Mouse (Mus musculus): Measurements from ENCODE around the gene Pappa2.

Gene Pappa2

DNA sequence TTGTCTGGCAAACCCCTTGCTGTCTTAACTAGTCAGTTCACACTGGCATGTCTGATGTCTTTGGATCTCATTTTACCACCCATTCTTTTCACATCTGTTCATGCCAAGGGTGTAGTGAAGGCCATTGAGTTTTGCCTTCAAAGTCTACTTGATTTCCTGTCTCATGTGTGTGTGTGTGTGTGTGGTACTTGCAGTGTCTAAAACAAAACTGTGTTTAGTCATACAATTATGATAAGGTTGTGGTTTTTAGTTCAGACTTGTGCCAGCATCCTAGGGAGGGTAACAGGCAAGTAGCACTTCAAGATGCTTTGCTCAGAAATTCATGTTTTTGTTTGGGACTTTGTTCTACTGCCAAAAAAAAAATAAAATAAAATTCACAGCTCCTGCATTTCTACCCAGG lies 216.1 kb downstream of the Pappa2 start:
- no peak for DNase-seq (ENCODE audit: low spot score)

DNA sequence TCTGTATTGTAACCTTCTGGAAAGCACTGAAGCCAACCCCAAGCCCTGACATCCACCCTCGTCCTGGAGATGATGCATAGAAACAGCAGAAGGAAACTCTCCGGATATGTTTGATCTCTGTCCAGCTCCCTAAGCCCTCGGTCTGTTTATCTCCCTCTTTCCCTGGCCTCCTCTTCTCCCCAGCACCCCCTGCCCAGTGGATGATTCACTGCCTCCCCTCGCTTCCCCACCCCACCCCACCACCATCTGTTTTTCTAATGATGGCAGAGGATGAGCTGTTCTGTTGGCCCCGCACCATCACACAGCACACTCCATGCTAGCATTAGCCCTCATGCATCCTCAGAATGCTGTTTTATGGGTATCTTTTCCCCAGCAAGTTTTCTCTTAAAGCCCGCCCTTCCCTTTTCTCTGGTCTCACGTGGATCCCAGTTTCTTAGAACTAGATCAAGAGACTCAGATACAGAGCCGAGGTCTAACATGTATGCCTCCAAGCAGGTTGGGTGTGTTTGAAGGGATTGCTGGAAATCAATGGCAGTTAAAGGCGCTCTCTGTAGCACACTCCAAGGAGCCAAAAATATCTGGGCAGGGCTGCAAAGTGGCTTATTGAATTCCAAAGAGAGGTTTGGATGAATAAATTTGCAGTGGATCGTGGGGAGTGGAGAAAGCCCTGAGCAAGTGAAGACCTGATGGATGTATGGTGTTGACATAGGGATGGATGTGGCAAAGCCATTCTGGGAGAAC lies 231.8 kb downstream of the Pappa2 start:
- DNase-seq (ENCODE audit: low spot score), result no peak

DNA sequence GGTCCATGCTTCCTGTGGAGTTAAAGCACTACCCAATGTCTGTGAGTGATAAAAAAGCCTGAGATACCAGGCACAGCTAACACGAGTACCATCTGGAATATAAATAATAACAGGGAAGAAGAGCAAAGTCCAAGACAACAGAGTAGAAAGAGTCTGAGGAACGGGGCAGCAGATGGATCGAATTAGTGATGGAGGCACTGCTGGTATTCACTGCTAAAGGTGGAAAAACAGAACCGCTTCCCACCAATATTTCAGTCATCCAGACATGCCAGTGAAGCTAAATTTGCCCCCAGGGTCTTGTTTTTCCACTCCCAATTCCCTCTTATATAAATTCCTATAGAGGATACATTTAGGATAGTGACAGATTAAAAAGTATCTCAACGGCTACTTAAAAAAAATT lies 238.8 kb downstream of the Pappa2 start:
- DNase-seq (ENCODE audit: low spot score), result no peak

DNA sequence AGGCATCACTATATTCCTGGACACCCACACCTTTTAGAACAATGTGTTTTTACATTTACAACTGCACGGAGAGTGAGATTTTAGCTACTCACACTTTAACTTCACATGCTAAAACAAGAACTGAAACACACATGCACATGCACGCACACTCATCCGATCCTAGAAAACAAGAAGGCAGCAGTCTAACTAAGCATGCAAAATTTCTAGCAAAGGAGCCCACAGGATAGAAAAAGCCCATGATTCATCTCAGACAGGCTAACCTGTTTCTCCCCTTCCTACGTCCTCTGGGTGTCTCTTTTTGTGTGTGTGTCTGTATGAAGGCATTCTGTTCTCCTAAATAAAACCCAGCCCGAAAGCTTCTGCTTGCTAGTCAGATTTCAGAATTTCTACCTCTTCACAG lies 239.3 kb downstream of the Pappa2 start:
- DNase-seq (ENCODE audit: low spot score), result no peak

DNA sequence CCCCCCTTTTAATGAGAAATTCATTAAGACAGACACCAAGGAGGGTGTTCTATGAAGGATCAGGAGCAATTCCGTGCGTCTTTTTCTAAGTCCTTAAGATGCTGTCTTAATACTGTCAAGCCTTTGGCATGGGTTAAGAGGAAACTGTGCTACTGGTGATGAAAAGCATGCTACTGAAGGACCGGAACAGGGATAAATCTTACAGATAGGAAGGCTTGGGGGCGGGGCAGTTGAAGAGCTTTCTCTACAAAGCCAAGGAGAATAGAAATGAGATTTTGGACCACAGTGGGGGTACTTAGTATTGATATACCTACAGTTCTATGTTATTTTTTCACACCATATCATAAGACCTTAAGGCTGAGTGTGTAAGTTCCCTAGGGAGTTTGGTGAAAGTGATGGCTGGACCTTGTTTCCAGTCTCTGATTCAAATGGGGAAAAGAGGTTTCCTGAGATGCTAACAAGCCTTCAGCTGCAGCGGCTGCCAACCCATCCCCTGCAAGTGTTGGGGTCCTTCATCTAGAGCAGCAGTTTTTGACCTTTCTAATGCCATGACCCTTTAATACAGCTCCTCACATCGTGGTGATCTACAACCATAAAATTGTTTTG lies 240.0 kb downstream of the Pappa2 start:
- no peak for DNase-seq (ENCODE audit: low spot score)

DNA sequence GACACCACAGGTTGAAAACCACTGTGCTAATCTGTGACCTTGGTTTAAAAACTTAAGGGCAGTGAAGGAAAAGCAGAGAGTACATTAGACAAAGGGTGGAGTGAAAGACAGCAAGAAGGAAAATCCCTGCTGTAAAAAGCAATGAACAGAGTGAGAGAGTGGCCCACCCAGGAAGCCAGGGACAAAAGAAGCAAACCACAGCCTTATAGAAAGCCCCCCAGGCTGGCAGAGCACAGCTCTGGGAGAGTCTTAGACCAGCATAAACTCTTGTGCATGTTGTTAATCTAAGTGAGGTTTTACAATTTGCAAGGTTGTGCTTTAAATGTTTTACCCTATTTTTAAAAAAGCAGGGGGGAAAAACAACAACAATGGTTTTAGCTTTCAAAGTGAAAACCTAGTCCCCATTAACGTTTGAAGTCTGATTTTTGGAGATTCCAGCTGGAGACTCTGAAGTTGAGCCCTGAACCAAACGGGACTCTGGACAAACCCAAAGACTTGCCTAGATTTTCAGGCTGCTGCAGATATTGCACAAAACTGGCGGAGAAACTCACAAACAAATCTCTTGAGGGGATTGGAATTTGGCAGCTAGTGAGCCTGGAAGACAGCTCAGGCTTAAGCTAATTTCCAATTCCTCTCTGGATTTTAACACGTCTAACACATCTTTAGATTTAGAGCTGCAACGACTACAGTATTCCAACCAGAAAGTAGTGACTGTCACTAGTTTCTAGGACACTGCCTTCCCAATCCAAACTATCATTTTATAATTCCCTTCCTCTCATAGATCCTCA lies 241.0 kb downstream of the Pappa2 start:
- DNase-seq (ENCODE audit: low spot score), result no peak

DNA sequence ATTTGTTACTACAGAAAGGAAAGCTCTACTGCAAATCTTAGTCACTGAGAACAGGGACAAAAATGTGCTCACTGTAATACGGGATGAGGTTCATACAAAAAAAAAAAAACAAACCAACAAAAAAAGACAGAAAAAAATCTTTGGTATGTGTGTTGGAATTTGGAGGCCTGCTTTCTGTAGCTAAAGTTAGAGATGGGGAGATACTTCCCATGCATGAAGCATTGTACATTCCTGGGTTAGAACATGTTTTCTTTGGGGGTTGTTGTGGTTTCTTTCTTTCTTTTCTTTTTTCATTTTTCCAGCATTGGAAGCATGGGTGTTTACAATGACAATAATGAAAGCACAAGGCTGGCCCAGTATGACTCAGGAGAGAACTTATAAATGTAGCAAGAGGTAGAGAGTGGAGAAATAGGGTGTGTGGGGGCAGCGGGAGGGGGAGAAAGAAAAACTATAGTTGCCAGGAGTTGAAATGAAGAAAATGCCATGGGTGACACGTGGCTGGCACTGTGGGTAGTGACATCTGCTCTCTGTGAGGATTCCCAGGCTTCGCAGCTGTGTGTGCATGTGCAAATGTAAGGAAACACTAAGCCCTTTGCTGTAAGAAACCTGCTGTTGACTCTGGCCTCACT lies 247.3 kb downstream of the Pappa2 start:
- no peak for DNase-seq (ENCODE audit: low spot score)

DNA sequence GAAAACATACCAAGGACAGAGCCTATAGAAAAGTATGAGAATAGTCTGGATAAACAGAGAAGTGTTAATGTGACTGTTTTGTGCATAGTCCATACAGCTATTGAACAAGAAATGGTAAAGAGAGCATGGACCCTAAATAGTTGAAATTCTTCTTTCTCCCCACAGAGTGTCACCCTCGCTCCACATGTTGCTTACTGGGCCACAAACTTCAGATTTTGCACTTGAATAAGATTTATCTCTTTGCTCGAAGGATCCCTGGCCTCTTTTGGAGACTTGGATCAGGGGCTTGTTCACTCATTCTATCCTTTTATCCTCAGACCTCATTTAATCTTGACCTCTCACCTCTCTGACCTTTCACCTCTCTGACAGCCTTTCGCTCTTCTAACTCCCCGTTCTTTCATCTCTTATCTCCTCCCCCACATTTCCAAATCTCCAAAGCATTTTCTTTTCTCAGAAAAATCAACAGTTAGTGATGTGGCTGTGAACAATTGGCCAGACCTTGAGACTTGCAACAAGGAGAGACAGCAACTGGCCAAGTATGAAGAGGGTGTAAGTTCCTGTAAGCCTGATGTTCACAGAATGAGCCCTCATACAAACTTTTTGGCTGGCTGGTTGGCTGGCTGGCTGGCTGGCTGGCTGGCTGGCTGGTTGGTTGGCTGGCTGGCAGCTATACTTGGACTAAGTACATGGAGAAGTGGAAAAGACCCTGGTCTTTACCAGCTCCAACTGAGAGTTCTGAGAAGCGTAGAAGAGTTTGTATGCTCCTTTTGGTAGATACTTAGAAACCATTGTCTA lies 266.8 kb downstream of the Pappa2 start:
- DNase-seq (ENCODE audit: low spot score), result peak; percentile 4

DNA sequence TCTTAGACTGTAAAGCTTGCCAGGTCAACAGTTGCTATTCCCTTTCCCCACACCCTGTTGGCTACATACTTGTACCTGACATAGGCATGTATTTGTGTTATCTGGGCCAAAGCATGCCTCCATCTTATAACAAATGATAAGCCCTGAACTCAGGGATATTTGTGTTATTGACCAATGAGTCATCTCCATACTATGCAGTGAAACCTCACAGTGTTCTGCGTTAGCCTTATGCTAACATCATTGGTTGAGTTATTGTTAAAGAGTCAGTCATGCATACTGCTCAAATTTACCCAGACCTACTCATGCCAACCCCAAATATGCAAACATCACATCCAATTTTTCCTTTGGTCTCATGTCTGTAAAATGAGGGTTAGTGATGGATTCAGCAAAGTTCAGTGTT lies 279.0 kb downstream of the Pappa2 start:
- DNase-seq (ENCODE audit: low spot score), result no peak

DNA sequence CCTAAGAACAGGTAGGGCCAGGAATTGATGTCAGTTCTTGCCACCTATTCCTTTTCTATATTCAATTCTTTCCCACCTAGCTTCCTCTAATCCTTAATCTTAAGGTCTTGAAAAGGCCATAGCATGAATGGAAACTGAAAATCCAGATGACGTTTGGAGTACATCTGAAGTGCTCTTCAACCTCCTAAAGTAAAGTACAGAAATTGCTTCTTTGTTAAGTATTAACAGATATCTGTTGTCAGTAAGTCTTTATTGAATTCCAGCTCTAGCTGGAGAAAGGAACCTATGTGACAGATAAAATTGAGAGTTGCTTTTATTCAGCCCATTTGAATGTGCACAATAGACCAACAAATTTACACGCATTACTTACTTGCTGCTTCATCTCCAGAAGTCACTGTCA lies 280.1 kb downstream of the Pappa2 start:
- DNase-seq (ENCODE audit: low spot score), result no peak

DNA sequence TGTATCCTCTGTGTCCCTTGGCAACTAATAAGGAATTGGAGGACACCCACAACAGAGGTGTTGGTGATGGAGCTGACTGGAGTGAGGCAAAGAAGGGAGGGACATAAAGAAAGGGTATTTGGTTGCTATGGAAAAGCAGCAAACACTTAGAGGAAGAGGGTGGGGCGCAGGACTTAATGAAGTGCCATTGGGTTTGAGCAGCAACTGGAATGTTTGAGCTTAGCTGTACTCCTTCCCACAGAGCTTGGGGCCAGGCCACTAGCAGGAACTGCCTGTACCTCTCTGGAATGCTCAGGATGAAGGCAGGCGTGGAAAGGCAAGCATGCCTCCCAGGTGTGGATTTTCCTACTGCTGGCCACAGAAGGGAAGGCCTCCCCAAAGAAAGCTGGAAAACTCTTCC lies 281.0 kb downstream of the Pappa2 start:
- no peak for DNase-seq (ENCODE audit: low spot score)

DNA sequence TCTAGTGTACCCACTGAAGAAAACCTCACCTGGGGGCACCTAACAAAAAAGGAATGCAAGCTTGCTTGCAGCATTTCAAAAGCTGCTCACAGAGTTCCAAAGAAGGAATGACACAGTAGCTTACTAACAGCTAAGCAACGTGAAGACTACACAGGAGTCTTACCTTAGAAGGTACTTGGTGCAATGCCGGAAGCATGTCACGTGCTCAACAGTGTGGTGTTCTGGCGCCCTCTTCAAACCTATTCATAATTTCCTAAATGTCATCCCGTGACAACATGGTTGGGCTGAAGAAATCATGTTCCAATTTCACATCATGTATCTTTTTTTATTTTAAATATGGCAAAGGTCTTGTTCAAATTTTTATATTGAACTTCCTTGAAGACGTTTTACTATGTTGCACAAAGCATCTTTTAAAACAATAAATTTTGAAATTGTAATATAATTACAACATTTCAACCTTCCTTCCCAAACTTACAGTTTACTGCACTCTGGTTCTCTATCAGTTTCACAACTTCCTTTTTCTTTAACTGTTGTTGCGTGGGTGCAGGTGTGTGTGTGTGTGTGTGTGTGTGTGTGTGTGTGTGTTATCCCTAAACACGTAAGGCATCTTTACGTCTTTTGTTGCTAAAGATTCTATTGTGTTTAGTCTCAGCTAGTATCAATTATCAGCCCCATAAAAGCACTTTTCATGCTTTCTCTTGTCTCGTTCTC lies 282.3 kb downstream of the Pappa2 start:
- DNase-seq (ENCODE audit: low spot score), result no peak

DNA sequence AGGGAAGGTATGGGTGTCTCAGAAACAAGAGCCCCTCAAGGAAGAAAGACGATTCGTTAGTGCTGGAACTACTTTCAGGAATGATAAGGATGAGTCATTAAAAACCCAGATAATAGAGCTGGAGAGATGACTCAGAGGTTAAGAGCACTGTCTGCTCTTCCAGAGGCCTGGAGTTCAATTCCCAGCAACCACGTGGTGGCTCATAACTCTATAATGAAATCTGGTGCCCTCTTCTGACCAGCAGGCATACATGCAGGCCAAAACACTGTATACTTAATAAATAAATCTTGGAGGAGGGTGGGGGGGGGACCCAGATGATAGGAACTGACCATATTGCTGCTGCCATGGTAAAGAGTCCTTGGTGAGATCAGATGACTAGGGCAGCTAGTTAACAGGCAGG lies 282.9 kb downstream of the Pappa2 start:
- no peak for DNase-seq (ENCODE audit: low spot score)

DNA sequence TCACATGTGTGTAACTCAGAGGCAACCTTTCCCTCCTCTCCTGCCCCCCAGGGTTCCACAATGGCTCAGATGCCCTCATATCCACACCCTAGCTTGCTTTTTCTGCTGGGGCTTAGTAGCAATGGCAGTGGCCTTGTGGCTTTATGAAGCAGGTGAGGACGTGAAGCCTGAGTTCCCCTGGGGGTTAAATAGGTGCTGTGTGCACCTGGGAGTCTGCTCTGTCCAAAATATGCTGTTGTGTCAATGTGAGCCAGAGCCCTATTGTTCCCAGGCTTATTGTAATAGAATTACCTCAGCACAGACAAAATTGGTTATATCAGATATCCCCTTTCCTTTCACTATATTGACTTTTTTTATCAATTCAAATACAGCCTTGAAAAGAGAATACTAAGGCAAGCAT lies 292.6 kb downstream of the Pappa2 start:
- DNase-seq (ENCODE audit: low spot score), result no peak

DNA sequence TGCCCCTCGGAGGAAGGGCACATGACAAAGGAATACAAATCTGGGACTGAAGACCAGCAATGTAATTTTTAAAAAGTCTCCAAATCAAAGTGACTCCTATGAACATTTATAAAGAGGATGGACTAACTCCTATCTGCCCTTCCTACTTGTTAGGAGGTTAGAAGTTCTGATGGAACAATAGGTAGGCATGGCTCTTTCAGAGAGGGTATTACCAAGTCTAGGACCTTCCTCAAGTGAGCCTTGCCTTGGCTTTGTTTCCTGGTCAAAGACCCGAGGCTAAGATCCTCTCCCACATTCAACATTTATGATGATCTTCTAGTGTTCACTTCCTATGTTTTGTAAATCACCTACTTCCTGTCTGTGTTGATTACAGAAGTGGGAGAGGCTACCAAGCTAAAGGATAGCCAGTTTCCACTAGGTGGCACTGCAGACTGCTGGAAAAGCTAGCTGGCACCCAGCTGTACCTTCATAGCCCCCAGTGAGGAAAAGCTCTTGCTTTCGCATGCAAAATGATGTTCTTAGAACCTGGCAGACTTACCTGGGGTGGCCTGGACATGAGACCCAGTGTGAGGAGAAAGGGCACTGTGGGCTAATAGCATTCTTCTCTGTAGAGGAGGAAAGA lies 310.2 kb downstream of the Pappa2 start:
- peak; percentile 26 for DNase-seq (ENCODE audit: low spot score)

DNA sequence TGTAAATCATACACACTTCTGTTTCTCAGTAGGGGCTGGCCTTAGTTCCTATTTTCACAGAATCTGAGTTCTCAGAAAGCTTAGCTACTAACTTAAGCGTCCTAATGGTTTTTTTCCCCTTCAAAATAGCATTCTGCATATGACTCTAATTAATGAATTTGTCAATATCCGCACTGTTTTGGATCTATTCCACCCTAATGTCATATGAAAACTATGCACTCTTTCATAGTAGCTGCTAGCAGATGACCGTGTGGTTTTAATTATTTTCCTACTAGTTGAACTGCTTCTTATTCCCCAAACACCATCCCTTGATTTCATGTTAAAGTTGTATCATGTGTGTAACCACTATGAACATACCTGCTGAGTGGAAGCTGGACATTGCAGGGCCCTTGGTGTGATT lies 314.3 kb downstream of the Pappa2 start:
- no peak for DNase-seq (ENCODE audit: low spot score)

Data from yolk sac, embryonic 10.5 days (tissue).